Mouse (Mus musculus): ENCODE measurements around the gene Btbd7.

Btbd7 gene

GRCm38 (mm10) chr12:102778151-102778550 lies 100.1 kb downstream of the Btbd7 start:
- no peak for DNase-seq

DNA sequence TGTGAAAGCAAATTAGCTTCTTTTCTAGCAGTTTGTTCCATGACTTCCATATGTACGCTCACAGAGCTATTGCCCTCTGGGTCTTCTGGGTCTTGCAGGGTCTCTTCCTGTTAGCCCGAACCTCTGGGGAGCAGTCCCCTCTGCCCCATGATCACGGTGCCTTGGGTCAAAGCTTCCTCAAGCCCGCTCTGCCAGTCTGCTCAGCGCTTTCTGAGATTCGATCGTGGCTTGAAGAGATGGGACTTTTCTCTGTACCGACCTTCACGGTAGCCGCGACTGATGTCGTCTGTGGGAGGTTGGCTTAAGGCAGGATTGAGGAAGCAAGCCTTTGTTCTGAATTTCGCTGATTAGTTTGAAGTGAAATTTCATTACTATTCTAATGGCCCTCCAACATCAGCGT lies 102.2 kb downstream of the Btbd7 start:
- DNase-seq: no peak

DNA sequence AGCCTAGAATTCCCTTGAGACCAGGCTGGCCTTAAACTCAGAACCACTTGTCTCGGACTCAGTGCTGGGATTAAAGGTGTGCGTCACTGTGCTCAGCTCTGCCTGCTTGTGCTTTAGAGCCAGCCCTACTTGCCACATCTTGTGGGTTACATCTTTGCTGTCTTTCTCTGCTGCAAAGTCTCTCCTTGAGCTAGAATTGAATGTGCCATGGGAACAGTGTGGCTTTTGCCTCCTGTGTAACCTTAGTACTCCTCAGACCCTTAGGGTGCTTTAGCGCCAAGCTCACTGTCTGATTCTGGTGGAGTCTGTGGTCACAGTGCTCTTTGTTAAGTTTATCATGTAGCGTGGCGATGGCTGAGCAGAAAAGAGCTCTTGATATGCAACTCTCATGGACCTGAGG lies 105.6 kb downstream of the Btbd7 start:
- no peak for DNase-seq

DNA sequence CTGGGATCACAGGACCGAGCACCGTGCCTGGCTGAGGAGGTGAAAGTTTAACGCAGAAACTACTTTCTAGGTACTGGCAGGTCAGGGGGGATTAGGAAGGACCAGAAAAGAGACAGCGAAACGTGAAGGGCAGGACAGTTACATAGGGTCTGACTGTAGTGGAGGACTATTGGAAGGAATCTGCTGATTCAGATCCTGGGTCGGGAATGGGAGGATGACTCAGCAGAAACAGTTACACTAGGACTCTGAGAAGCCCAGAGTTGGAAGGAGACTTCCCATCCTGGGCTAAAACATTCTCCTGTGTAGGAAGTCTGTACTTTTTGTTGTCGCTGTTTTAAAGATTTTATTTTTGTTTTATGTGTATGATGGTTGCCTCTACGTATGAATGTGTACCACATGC lies 106.7 kb downstream of the Btbd7 start:
- no peak for DNase-seq

- no peak for DNase-seq
Observed at GRCm38 (mm10) chr12:102769000-102769399, 109.3 kb downstream of the Btbd7 start.

DNA sequence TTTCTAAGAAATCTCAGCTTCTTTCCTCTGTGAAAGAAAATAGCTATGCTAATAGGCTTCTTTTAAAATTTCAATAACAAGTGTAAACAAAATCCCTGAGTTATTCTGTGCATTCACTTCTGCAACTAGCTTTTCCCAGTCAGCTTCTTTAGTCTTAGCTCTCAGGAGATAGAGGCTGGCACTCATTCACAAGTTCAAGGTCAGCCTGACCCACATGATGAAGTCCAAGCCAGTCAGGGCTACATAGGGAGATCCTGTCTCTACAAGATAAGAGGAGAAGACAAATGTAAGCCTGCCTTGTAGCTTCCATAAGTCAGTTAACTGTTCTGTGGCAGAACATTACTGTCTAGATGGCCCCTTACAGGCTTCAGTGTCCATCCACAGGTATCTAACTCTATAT lies 114.6 kb downstream of the Btbd7 start:
- no peak for DNase-seq

DNA sequence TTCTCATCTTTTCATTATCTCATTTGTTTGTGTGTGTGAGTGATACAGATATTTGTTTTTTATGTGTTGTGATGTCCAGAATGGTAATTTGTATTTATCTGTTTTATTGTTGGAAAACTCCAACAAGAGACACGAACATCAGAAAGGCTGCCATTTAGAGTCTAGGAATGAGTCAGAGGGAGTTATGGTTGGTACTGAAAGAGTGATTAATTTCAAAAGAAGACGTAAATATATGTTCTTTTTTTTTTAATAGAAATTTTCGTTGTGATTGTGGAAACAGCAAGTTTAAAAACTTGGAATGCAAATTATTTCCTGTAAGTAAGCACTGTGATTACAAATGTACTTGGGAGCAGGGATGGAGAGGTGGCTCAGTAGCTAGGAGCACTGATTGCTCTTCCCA lies 116.6 kb downstream of the Btbd7 start:
- DNase-seq: no peak

- peak in 1 of 2 experiments; percentile 14 for DNase-seq
Observed at GRCm38 (mm10) chr12:102758936-102759335, 119.3 kb downstream of the Btbd7 start.

- DNase-seq: no peak
Observed at GRCm38 (mm10) chr12:102758403-102758756, 119.9 kb downstream of the Btbd7 start, which contains the start of gene Gm20604. Gm20604 (minus strand) TSS chr12:102758672.

DNA sequence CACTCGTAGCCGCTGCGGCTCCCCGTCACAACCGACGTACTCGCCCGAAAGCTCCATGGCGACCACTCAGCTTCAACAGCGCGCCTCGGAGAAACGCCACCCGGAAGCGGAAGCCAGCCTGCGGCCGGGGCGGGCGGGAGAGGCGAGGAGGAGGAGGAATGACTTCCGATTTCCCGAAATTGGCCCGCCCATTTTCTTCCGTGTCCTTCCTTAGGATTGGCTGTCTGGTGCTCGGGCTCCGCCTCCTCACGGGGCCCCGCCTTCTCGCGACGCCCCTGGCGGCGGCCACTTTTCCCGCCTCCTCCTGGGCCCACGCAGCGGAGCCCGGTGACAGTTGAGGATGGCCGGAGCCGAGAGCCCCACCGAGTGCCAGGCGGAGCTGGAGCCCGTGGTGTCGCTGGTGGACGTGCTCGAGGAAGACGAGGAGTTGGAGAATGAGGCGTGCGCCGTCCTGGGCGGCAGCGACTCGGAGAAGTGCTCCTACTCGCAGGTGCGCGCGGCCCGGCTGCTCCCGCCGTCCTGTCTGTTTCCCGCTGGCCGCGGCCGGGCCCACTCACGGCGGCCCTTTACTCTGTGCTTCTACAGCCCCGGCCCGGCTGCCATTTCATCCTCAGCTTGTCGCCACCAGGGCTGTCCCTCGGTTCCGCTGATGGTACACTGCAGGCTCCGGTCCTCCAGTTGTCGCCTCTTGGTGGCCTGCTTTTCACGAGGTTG lies 120.4 kb downstream of the Btbd7 start, which contains the start of the genes Gm28051, Gon7 and Ubr7:
Gene Gm28051, minus strand, starts transcription at position 77 of the 714 bp plus-strand sequence.
Gene Gon7, minus strand, starts transcription at position 115 of the 714 bp plus-strand sequence.
Gene Ubr7, plus strand, starts transcription at position 279 of the 714 bp plus-strand sequence.
- DNase-seq: peak; percentile 96 to 98

- peak in 1 of 2 experiments; percentile 89 for DNase-seq
Observed at GRCm38 (mm10) chr12:102757055-102757688, 121.1 kb downstream of the Btbd7 start.

GRCm38 (mm10) chr12:102756304-102756703 lies 122.0 kb downstream of the Btbd7 start:
- peak; percentile 61 to 67 for DNase-seq

DNA sequence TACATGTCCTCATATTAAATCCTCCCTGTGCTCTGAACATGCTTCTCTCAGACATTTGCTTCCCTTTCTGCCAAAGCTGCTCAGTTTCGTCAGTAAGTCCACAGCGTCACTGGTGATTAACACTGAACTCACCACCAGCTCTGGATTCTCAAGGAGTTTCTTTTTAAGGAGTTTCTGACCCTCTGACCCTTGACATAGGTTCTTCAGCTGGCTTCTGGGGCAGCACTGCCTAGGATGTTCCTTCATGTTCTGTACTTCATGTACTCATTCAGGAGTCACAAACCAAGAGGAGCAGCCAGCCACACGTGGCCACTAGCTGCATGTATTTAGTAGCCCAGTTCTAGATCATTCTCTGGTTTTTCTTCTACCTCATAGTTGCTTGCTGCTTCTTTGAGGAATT lies 130.0 kb downstream of the Btbd7 start:
- DNase-seq: no peak

DNA sequence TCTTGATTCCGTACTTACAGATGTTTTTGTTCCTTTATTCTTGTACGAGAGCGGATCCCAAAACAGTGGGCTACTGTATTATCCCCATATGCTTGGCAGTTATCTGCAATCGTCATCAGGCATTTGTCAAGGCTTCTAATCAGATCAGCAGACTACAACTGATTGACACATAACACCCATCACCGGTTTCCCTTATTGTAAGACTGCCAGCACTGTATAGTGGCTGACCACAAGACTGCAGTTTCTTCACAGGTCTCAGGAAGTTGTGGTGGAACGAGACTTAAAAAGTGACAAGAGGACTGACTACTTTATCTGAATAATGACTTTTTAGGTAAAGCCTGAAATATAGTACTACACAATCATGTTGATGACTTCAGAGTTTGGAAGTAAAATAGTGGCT lies 133.4 kb downstream of the Btbd7 start:
- DNase-seq: no peak

- DNase-seq: peak; percentile 91 to 94
Observed at GRCm38 (mm10) chr12:102743589-102744574, 134.4 kb downstream of the Btbd7 start, which contains the start of the genes Moap1 and Tmem251. Moap1 (minus strand) TSS chr12:102743661. Tmem251 (plus strand) TSS chr12:102743762.

DNA sequence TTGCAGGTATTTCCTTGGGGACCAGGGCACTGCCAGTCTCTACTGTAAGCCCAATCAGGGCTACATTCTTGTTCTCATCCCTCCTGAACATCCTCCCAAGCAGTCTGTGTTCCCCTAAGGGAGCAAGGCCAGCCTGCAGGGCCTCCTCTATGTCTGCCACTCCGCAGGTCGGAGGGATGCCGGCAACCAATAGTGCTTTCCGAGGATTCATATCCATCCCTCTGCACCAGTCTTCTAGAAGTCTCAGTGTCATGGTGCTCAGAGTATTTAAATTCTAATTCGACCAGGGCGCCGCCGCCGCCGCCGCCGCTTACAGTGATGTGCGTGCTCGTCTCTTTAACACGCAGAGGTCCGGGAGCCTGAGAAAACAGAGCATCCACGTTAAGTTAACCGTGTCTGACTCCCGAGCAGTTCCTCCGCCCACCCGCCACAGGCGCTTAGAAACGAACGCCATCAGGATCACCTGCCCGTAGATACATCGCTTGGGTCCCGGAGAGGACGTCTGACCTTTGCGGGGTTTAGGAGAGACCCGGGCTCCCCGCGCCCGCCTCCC lies 135.2 kb downstream of the Btbd7 start:
- DNase-seq: no peak

DNA sequence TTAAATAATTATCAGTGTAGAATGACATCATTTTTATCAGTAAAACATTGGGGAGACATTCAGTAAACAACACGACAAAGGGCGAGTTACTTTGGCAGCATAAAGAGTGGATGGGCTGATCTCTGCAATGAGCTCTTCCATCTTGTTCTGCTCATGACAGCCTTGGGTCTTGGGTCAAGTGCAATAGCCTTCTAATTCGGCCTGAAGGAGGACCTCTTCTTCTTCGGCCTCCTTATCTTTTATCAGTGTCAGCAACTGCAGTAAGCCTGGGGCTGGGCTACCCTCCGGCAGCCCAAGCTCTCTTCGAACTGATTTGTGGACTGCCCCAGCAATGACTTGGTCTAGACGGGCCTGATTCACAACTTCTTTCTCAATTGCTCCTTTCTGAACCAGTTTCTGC lies 136.2 kb downstream of the Btbd7 start:
- DNase-seq: no peak

DNA sequence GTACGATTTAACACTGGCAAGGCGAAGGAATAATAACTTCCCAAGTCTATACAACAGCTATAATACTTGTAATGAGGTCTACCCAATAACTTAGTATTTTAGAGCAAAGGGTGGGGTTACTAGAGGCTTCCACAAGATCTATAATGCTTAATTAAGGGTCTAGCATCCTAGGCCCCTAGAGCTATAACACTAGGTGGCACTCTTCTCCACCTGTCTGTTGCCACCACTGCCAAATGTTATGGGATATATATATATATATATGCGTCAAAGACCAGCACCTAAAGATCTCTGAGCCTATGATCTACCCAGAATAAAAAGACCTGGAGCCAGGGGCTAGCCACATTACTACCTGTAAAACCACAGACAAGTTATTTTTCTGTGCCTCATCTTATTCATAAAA lies 138.0 kb downstream of the Btbd7 start:
- DNase-seq: no peak

DNA sequence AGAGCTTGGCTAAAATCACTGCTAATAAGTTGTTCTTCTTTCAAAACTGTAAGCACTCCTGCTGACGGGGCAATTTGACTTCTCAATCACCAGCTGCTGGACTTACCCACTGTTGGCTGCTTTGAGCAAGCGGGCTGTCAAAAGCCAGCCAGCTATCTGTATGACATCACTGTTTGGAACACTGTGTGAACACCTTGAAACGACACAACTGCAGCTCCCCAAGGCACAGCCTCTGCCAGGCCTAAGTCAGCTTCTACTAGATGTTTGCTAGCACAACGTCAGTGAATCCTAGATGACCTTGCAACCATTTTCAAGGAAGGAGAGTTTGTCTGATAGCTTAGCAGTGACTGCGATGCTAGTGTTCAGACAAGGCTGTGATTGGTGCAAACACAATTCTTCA lies 139.2 kb downstream of the Btbd7 start:
- no peak for DNase-seq

GRCm38 (mm10) chr12:102733381-102733780 lies 144.9 kb downstream of the Btbd7 start:
- DNase-seq: peak; percentile 81 to 87

DNA sequence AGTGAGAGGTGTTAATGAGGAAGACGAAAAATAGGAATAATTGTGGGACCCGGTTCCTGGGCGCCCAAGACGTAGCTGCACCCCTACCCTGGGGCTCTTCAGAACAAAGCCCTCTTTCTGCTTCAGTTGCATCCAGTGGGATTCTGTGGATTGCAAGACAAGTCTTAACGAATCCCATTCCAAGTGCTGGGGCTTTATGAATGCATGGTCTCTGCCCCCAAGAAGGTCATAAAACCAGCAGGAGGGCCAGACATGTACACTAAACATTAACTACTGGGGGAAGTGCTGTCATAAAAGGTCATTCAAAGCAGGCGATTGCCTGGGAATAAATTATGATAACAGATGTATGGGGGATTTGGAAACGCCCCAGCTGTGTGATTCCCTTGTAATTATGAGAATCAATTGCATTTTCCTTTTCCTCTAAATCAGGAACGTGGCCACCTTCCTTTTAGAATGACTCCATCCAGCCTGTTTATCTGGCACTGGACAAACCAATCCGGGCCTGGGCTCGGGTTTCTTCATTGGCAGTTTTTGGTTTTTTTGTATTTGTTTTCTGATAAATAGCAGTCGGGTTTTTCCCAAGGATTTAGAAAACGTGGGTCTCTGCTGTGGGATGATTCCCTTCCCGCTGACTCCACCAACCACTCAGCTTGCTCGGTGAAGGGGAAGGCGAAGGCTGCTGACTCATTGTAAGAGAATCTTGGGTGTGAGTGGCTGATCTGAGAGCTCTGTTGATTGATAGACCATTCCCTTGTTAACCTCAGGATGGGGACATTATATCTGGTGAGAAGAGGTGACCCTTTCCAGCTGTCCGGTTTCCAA lies 147.3 kb downstream of the Btbd7 start:
- peak; percentile 21 to 43 for DNase-seq

Data from kidney, postnatal 4 days (tissue).